Mouse (Mus musculus): ENCODE measurements around the gene Ppih. TPM values are rescaled to one million over a fixed set of nuclear protein-coding genes. Genes with fewer than 3 reads are reported as not detected.

The Ppih gene
- 77.2 and 78.3 TPM in 2 replicates for polyA plus RNA-seq (2015; fragmentation: Nextera tagmentation; extraction: Ambion mirVana)

- Histone ChIP-seq H3K4me1 (replicated peaks) (peaks cover 18% of the 10 kb centered on the region), H3K36me3 (peaks cover 30% of the 10 kb centered on the region), H3K27ac (peak within 1 kb of the TSS; percentile 92), H3K27me3 (peaks cover 3% of the 10 kb centered on the region; the same call in 1 of the 2 replicates), H3K4me3 (replicated peaks) (peak within 1 kb of the TSS; percentile 83), H3K4me2 (replicated peaks) (peak within 1 kb of the TSS; percentile 98), H3K9me3 (no peaks in the 10 kb centered on the region), H3K9ac (replicated peaks) (peak within 1 kb of the TSS; percentile 78)
- WGBS: under 1% methylated on average over 44 of the region's 44 CpGs
- peak; percentile 98 for ATAC-seq
Measured at GRCm38 (mm10) chr4:119320131-119320830, at the start of gene Ppih. TSS of gene Ppih (minus strand) at chr4:119320546.

GRCm38 (mm10) chr4:119369460-119369859, 49.1 kb upstream of the Ppih start:
- H3K36me3 ChIP-seq: no peaks in the 10 kb centered on the region
- 84% methylated on average over 6 of the region's 6 CpGs for WGBS
- no peaks in the 10 kb centered on the region for H3K4me1 ChIP-seq (replicated peaks)
- ATAC-seq: no peak
- no peak overlapping the region for H3K4me2 ChIP-seq (replicated peaks)
- H3K9ac ChIP-seq (replicated peaks): no peak overlapping the region
- H3K27me3 ChIP-seq: no peaks in the 10 kb centered on the region
- H3K27ac ChIP-seq: no peak overlapping the region
- no peak overlapping the region for H3K4me3 ChIP-seq (replicated peaks)
- no peaks in the 10 kb centered on the region for H3K9me3 ChIP-seq

- Histone ChIP-seq H3K9me3 (no peaks in the 10 kb centered on the region), H3K4me1 (replicated peaks) (no peaks in the 10 kb centered on the region), H3K9ac (replicated peaks) (no peak overlapping the region), H3K27ac (no peak overlapping the region), H3K4me2 (replicated peaks) (no peak overlapping the region), H3K27me3 (no peaks in the 10 kb centered on the region), H3K4me3 (replicated peaks) (no peak overlapping the region), H3K36me3 (no peaks in the 10 kb centered on the region)
- 72% methylated on average over 4 of the region's 4 CpGs for WGBS
- no peak for ATAC-seq
Measured at GRCm38 (mm10) chr4:119366758-119367526, 46.6 kb upstream of the Ppih start.

GRCm38 (mm10) chr4:119362231-119362630, 41.9 kb upstream of the Ppih start:
- WGBS: 80% methylated on average over 3 of the region's 3 CpGs
- no peak overlapping the region for H3K4me2 ChIP-seq (replicated peaks)
- H3K27ac ChIP-seq: no peak overlapping the region
- H3K9me3 ChIP-seq: no peaks in the 10 kb centered on the region
- no peak overlapping the region for H3K9ac ChIP-seq (replicated peaks)
- H3K36me3 ChIP-seq: no peaks in the 10 kb centered on the region
- H3K4me3 ChIP-seq (replicated peaks): no peak overlapping the region
- ATAC-seq: no peak
- no peaks in the 10 kb centered on the region for H3K4me1 ChIP-seq (replicated peaks)
- no peaks in the 10 kb centered on the region for H3K27me3 ChIP-seq

- Histone ChIP-seq H3K9ac (replicated peaks) (peak overlapping the region; percentile 51), H3K36me3 (no peaks in the 10 kb centered on the region), H3K4me3 (replicated peaks) (peak overlapping the region; percentile 38), H3K9me3 (no peaks in the 10 kb centered on the region), H3K27ac (peak overlapping the region; percentile 55; the same call in 1 of the 2 replicates), H3K27me3 (no peaks in the 10 kb centered on the region), H3K4me2 (replicated peaks) (peak overlapping the region; percentile 56), H3K4me1 (replicated peaks) (no peaks in the 10 kb centered on the region)
- WGBS: 5% methylated on average over 30 of the region's 30 CpGs
- peak; percentile 78 for ATAC-seq
Measured at GRCm38 (mm10) chr4:119359196-119359971, 39.0 kb upstream of the Ppih start.

GRCm38 (mm10) chr4:119345508-119345907, 25.2 kb upstream of the Ppih start:
- 92% methylated on average over 6 of the region's 6 CpGs for WGBS
- Histone ChIP-seq H3K9me3 (no peaks in the 10 kb centered on the region), H3K9ac (replicated peaks) (no peak overlapping the region), H3K27ac (no peak overlapping the region), H3K4me3 (replicated peaks) (no peak overlapping the region), H3K36me3 (peaks cover 13% of the 10 kb centered on the region), H3K4me2 (replicated peaks) (no peak overlapping the region), H3K27me3 (no peaks in the 10 kb centered on the region), H3K4me1 (replicated peaks) (no peaks in the 10 kb centered on the region)
- ATAC-seq: no peak

- no peaks in the 10 kb centered on the region for H3K27me3 ChIP-seq
- H3K36me3 ChIP-seq: 0 out of 2 replicates have a peak, but pooled peaks cover 2% of the 10 kb centered on the region
- peak overlapping the region; percentile 50 for H3K9ac ChIP-seq (replicated peaks)
- no peaks in the 10 kb centered on the region for H3K9me3 ChIP-seq
- peak overlapping the region; percentile 86 for H3K27ac ChIP-seq
- peaks cover 17% of the 10 kb centered on the region for H3K4me1 ChIP-seq (replicated peaks)
- ATAC-seq: peak; percentile 95
- H3K4me3 ChIP-seq (replicated peaks): peak overlapping the region; percentile 18
- H3K4me2 ChIP-seq (replicated peaks): peak overlapping the region; percentile 43
- 3% methylated on average over 10 of the region's 10 CpGs for WGBS
Measured at GRCm38 (mm10) chr4:119338861-119339361, 18.6 kb upstream of the Ppih start.

- peaks cover 17% of the 10 kb centered on the region for H3K4me1 ChIP-seq (replicated peaks)
- 0 out of 2 replicates have a peak, but pooled peaks cover 2% of the 10 kb centered on the region for H3K36me3 ChIP-seq
- peak overlapping the region; percentile 86 for H3K27ac ChIP-seq
- WGBS: 42% methylated on average over 4 of the region's 4 CpGs
- H3K4me3 ChIP-seq (replicated peaks): peak overlapping the region; percentile 18
- peak; percentile 93 for ATAC-seq
- no peaks in the 10 kb centered on the region for H3K27me3 ChIP-seq
- H3K9ac ChIP-seq (replicated peaks): peak overlapping the region; percentile 50
- no peaks in the 10 kb centered on the region for H3K9me3 ChIP-seq
- peak overlapping the region; percentile 43 for H3K4me2 ChIP-seq (replicated peaks)
Measured at GRCm38 (mm10) chr4:119338422-119338821, 18.1 kb upstream of the Ppih start.

- Histone ChIP-seq H3K27ac (no peak overlapping the region), H3K9me3 (no peaks in the 10 kb centered on the region), H3K4me3 (replicated peaks) (no peak overlapping the region), H3K4me1 (replicated peaks) (peaks cover 9% of the 10 kb centered on the region), H3K4me2 (replicated peaks) (no peak overlapping the region), H3K27me3 (no peaks in the 10 kb centered on the region), H3K36me3 (0 out of 2 replicates have a peak, but pooled peaks cover 2% of the 10 kb centered on the region), H3K9ac (replicated peaks) (no peak overlapping the region)
- ATAC-seq: no peak
- WGBS: 92% methylated on average over 6 of the region's 6 CpGs
Measured at GRCm38 (mm10) chr4:119333487-119333886, 13.1 kb upstream of the Ppih start.

GRCm38 (mm10) chr4:119320896-119321550, 677 bp upstream of the Ppih start:
- peaks cover 18% of the 10 kb centered on the region for H3K4me1 ChIP-seq (replicated peaks)
- ATAC-seq: peak; percentile 77
- H3K9me3 ChIP-seq: no peaks in the 10 kb centered on the region
- peak overlapping the region; percentile 98 for H3K4me2 ChIP-seq (replicated peaks)
- H3K27ac ChIP-seq: peak overlapping the region; percentile 92
- WGBS: 27% methylated on average over 10 of the region's 10 CpGs
- peak overlapping the region; percentile 83 for H3K4me3 ChIP-seq (replicated peaks)
- peaks cover 23% of the 10 kb centered on the region for H3K36me3 ChIP-seq
- H3K9ac ChIP-seq (replicated peaks): peak overlapping the region; percentile 78
- peaks cover 3% of the 10 kb centered on the region; the same call in 1 of the 2 replicates for H3K27me3 ChIP-seq

- no peak for ATAC-seq
- no peak overlapping the region for H3K4me3 ChIP-seq (replicated peaks)
- no peak overlapping the region for H3K4me2 ChIP-seq (replicated peaks)
- H3K27ac ChIP-seq: no peak overlapping the region
- no peak overlapping the region for H3K9ac ChIP-seq (replicated peaks)
- H3K36me3 ChIP-seq: peaks cover 83% of the 10 kb centered on the region
- H3K9me3 ChIP-seq: no peaks in the 10 kb centered on the region
- H3K4me1 ChIP-seq (replicated peaks): no peaks in the 10 kb centered on the region
- WGBS: 100% methylated on average over 1 of the region's 1 CpGs
- no peaks in the 10 kb centered on the region for H3K27me3 ChIP-seq
Measured at GRCm38 (mm10) chr4:119313756-119314155, 6.6 kb downstream of the Ppih start.

Data from midbrain, embryonic 13.5 days (tissue).